Mouse (Mus musculus): ENCODE data around the gene Mxi1. TPM values are rescaled to one million over a fixed set of nuclear protein-coding genes. Genes with fewer than 3 reads are reported as not detected.

Mxi1 gene
- polyA plus RNA-seq, 1 experiment from 2014 or later, result 28.6 TPM

DNA sequence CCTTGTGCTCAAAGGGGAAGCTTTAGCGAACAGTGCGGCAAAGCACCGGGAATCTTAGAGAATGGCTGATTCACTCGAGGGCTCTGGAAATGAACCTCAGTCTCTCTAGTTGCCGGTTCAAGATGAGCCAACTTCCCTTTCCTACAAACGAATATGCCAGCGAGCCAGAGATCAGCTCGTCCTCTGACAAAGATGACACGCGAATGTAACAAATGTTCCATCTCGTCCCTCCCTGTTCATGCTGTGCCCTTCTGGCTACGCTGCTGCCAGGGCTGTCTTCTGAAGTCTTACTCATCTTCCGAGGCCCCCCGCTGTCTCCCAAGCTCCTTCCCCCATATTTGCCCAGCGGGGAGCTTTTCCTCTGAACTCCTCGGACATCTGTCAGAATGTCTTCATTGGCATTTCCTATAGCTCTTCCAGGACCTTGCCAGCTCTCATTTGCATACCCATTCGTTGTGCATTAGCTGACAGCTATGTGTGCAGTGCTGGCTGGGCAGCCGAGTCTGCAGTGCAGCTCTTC is 94.6 kb downstream of the Mxi1 start:
- no peak overlapping the region for H3K4me3 ChIP-seq (ENCODE audit: low read depth, low read length)
- no peak overlapping the region for H3K4me2 ChIP-seq (replicated peaks; ENCODE audit: low read depth)
- H3K27ac ChIP-seq (replicated peaks), result no peak overlapping the region
- no peaks in the 10 kb centered on the region for H3K4me1 ChIP-seq (replicated peaks; ENCODE audit: control insufficient read depth, insufficient read depth)
- no peaks in the 10 kb centered on the region for H3K27me3 ChIP-seq (ENCODE audit: control insufficient read depth, insufficient read depth, low read length)
- no peak for ATAC-seq (ENCODE audit: low FRiP score, low TSS enrichment)
- H3K9ac ChIP-seq (ENCODE audit: low read length), result no peak overlapping the region
- 77% methylated on average over 18 of the region's 18 CpGs for WGBS
- TF ChIP-seq EP300 (optimal IDR thresholded peaks at IDR 0.05) (no peak), CTCF (IDR thresholded peaks at IDR 0.05; ENCODE audit: low read depth) (no peak)
- no peaks in the 10 kb centered on the region for H3K36me3 ChIP-seq (ENCODE audit: control insufficient read depth, insufficient read depth, low read length)
- DNase-seq (ENCODE audit: low spot score), result no peak
- H3K9me3 ChIP-seq (ENCODE audit: control insufficient read depth, low read length), result no peaks in the 10 kb centered on the region

DNA sequence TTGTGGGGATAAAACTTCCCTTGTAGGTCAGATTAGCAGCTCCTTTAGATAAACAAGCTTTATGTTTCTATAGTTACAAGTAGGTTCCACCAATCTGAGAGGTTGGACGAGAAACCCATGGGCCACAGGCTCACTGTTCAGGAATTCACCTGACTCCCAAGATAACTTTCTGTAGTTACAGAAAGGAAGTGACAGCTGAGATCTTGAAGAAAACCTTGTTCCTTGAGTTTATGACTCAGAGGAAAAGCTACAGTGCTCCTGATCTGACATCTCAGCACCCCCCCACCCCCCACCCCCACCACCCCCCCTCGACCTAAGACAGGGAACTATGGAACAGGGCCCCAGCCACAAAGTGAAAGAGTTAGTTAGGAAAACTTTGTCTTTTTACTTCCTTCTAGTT is 95.5 kb downstream of the Mxi1 start:
- no peaks in the 10 kb centered on the region for H3K9me3 ChIP-seq (ENCODE audit: control insufficient read depth, low read length)
- no peak overlapping the region for H3K4me3 ChIP-seq (ENCODE audit: low read depth, low read length)
- 0 out of 2 replicates have a peak overlapping the region, but pooled peaks have one; percentile 24 for H3K27ac ChIP-seq (replicated peaks)
- no peak for TF ChIP-seq CTCF (IDR thresholded peaks at IDR 0.05; ENCODE audit: low read depth)
- no peaks in the 10 kb centered on the region for H3K27me3 ChIP-seq (ENCODE audit: control insufficient read depth, insufficient read depth, low read length)
- no peak overlapping the region for H3K9ac ChIP-seq (ENCODE audit: low read length)
- 56% methylated on average over 2 of the region's 2 CpGs for WGBS
- DNase-seq (ENCODE audit: low spot score), result no peak
- H3K36me3 ChIP-seq (ENCODE audit: control insufficient read depth, insufficient read depth, low read length), result no peaks in the 10 kb centered on the region
- peak; percentile 49; the same call in 1 of the 2 replicates for ATAC-seq (ENCODE audit: low FRiP score, low TSS enrichment)
- no peak overlapping the region for H3K4me2 ChIP-seq (replicated peaks; ENCODE audit: low read depth)
- H3K4me1 ChIP-seq (replicated peaks; ENCODE audit: control insufficient read depth, insufficient read depth), result no peaks in the 10 kb centered on the region

GRCm38 (mm10) chr19:53407350-53407749 is 97.0 kb downstream of the Mxi1 start:
- Histone ChIP-seq H3K27me3 (ENCODE audit: control insufficient read depth, insufficient read depth, low read length) (no peaks in the 10 kb centered on the region), H3K9ac (ENCODE audit: low read length) (no peak overlapping the region), H3K9me3 (ENCODE audit: control insufficient read depth, low read length) (no peaks in the 10 kb centered on the region), H3K27ac (replicated peaks) (no peak overlapping the region), H3K36me3 (ENCODE audit: control insufficient read depth, insufficient read depth, low read length) (no peaks in the 10 kb centered on the region), H3K4me1 (replicated peaks; ENCODE audit: control insufficient read depth, insufficient read depth) (no peaks in the 10 kb centered on the region), H3K4me3 (ENCODE audit: low read depth, low read length) (no peak overlapping the region), H3K4me2 (replicated peaks; ENCODE audit: low read depth) (no peak overlapping the region)
- no peak for DNase-seq (ENCODE audit: low spot score)
- 64% methylated on average over 2 of the region's 2 CpGs for WGBS
- no peak for TF ChIP-seq EP300 (optimal IDR thresholded peaks at IDR 0.05)
- no peak for TF ChIP-seq CTCF (IDR thresholded peaks at IDR 0.05; ENCODE audit: low read depth)
- no peak for ATAC-seq (ENCODE audit: low FRiP score, low TSS enrichment)

GRCm38 (mm10) chr19:53408398-53408797 is 98.1 kb downstream of the Mxi1 start:
- 60% methylated on average over 8 of the region's 8 CpGs for WGBS
- DNase-seq (ENCODE audit: low spot score) (no peak), ATAC-seq (ENCODE audit: low FRiP score, low TSS enrichment) (no peak)
- TF ChIP-seq CTCF (IDR thresholded peaks at IDR 0.05; ENCODE audit: low read depth), result no peak
- no peak for TF ChIP-seq EP300 (optimal IDR thresholded peaks at IDR 0.05)
- Histone ChIP-seq H3K27ac (replicated peaks) (no peak overlapping the region), H3K27me3 (ENCODE audit: control insufficient read depth, insufficient read depth, low read length) (no peaks in the 10 kb centered on the region), H3K36me3 (ENCODE audit: control insufficient read depth, insufficient read depth, low read length) (no peaks in the 10 kb centered on the region), H3K9ac (ENCODE audit: low read length) (no peak overlapping the region), H3K4me1 (replicated peaks; ENCODE audit: control insufficient read depth, insufficient read depth) (no peaks in the 10 kb centered on the region), H3K9me3 (ENCODE audit: control insufficient read depth, low read length) (no peaks in the 10 kb centered on the region), H3K4me2 (replicated peaks; ENCODE audit: low read depth) (no peak overlapping the region), H3K4me3 (ENCODE audit: low read depth, low read length) (no peak overlapping the region)

DNA sequence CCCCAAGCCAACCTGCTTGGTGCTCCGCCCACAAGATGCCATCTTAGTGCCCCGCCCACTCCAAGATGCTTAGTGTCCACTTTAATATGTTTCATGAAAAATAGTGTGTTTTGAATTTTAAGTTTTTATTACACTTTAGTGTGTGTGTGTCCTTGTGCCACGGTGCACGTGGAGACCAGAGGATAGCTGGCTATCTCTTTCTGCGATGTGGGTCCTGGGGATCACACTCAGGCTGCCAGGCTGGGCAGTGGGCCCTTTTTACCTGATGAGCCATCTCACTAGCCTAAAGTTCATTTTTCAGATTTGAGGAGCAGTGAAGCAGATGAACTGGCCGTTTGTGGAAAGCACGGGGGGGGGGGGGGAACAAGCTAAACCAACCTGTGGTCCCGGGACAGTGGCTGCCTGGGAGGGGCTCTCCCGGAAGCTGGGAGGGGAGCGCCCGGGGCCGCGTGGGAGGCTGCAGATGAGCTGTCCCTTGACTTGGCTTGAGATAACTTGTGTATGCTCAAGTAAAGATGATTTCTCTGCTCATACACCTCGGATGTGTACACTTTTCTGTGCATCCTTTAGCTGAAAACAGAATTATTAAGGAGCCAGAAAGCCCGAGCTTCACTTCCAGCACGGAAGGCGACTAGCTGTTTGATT is 99.5 kb downstream of the Mxi1 start:
- H3K4me1 ChIP-seq (replicated peaks; ENCODE audit: control insufficient read depth, insufficient read depth), result no peaks in the 10 kb centered on the region; the same call in 1 of the 2 replicates
- H3K27ac ChIP-seq (replicated peaks), result no peak overlapping the region
- no peaks in the 10 kb centered on the region for H3K9me3 ChIP-seq (ENCODE audit: control insufficient read depth, low read length)
- DNase-seq (ENCODE audit: low spot score), result no peak
- WGBS, result 58% methylated on average over 17 of the region's 17 CpGs
- no peak overlapping the region for H3K4me3 ChIP-seq (ENCODE audit: low read depth, low read length)
- no peak overlapping the region for H3K4me2 ChIP-seq (replicated peaks; ENCODE audit: low read depth)
- TF ChIP-seq EP300 (optimal IDR thresholded peaks at IDR 0.05), result no peak
- TF ChIP-seq CTCF (IDR thresholded peaks at IDR 0.05; ENCODE audit: low read depth), result no peak
- H3K27me3 ChIP-seq (ENCODE audit: control insufficient read depth, insufficient read depth, low read length), result no peaks in the 10 kb centered on the region
- no peak overlapping the region for H3K9ac ChIP-seq (ENCODE audit: low read length)
- no peak for ATAC-seq (ENCODE audit: low FRiP score, low TSS enrichment)
- H3K36me3 ChIP-seq (ENCODE audit: control insufficient read depth, insufficient read depth, low read length), result no peaks in the 10 kb centered on the region

GRCm38 (mm10) chr19:53412149-53412848 is 102.0 kb downstream of the Mxi1 start:
- ATAC-seq (ENCODE audit: low FRiP score, low TSS enrichment) (peak; percentile 47), DNase-seq (ENCODE audit: low spot score) (no peak)
- 19% methylated on average over 6 of the region's 6 CpGs for WGBS
- Histone ChIP-seq H3K36me3 (ENCODE audit: control insufficient read depth, insufficient read depth, low read length) (no peaks in the 10 kb centered on the region), H3K4me2 (replicated peaks; ENCODE audit: low read depth) (no peak overlapping the region), H3K4me1 (replicated peaks; ENCODE audit: control insufficient read depth, insufficient read depth) (no peaks in the 10 kb centered on the region; the same call in 1 of the 2 replicates), H3K27ac (replicated peaks) (peak overlapping the region; percentile 56; the same call in 1 of the 2 replicates), H3K9ac (ENCODE audit: low read length) (no peak overlapping the region), H3K27me3 (ENCODE audit: control insufficient read depth, insufficient read depth, low read length) (no peaks in the 10 kb centered on the region), H3K4me3 (ENCODE audit: low read depth, low read length) (no peak overlapping the region), H3K9me3 (ENCODE audit: control insufficient read depth, low read length) (no peaks in the 10 kb centered on the region)
- TF ChIP-seq EP300 (optimal IDR thresholded peaks at IDR 0.05) (no peak), CTCF (IDR thresholded peaks at IDR 0.05; ENCODE audit: low read depth) (no peak)
